Mouse (Mus musculus) C2C12 (cell line): ENCODE data around the gene Rock2.

Experiments
- CTCF ChIP-seq: IDR thresholded peaks from one replicate; pipeline ENCODE4 v1.5.1; 2011; ENCODE audit not compliant: control insufficient read depth, insufficient read depth, insufficient read length
- MAX ChIP-seq: IDR thresholded peaks from one replicate; pipeline ENCODE4 v1.6.1; 2011; ENCODE audit warnings: mild to moderate bottlenecking, control low read depth
- MYOD1 ChIP-seq: IDR thresholded peaks from one replicate; pipeline ENCODE4 v1.6.1; 2011; ENCODE audit warnings: low read depth; ENCODE audit not compliant: control insufficient read depth, insufficient read length
- MYOG ChIP-seq: IDR thresholded peaks from one replicate; pipeline ENCODE4 v1.6.1; 2011; ENCODE audit not compliant: control insufficient read depth, insufficient read length; ENCODE audit errors: extremely low read depth
- USF1 ChIP-seq: IDR thresholded peaks from one replicate; pipeline ENCODE4 v1.6.1; 2011; ENCODE audit warnings: low read depth, mild to moderate bottlenecking, control low read depth, moderate library complexity

- TF ChIP-seq CTCF: no peak
- TF ChIP-seq MAX: no peak
- TF ChIP-seq USF1: no peak
- no peak for TF ChIP-seq MYOD1
- TF ChIP-seq MYOG: no peak
Measured at GRCm38 (mm10) chr12:17024554-17025110, 129.9 kb downstream of the Rock2 start.
